Mouse (Mus musculus) heart, embryonic 14.5 days (tissue): ENCODE data around the gene Ugdh. TPM values are rescaled to one million over a fixed set of nuclear protein-coding genes. Genes with fewer than 3 reads are reported as not detected.
A peak's percentile ranks its signal among the peaks of the same experiment; 100 is the strongest.

ENCODE experiments used
- ATAC-seq: fragments of 200-750 bp; cut with Nextera tagmentation; 2 replicates; pipeline ENCODE4 v1.8.0; 2017; ENCODE audit warnings: low read depth, moderate TSS enrichment; ENCODE audit not compliant: insufficient number of reproducible peaks, insufficient read depth, low FRiP score
- H3K27ac ChIP-seq, 2 experiments: fragments of 200-500 bp in 1 of 2; fragments of 300-500 bp in 1 of 2; sonication (generic) in 1 of 2; replicated peaks in 1 of 2; 2 replicates each; pipeline ENCODE4 v1.5.1; 2012 to 2014; ENCODE audit warnings: low read depth in 2 of 2, low read length in 2 of 2, control low read depth in 1 of 2, mild to moderate bottlenecking in 1 of 2, mixed read lengths in 1 of 2; ENCODE audit not compliant: control insufficient read depth in 1 of 2, insufficient read depth in 1 of 2
- H3K27me3 ChIP-seq: fragments of 300-500 bp; sonication (generic); 2 replicates; pipeline ENCODE4 v1.6.1; 2014; ENCODE audit warnings: mild to moderate bottlenecking, low read length, control low read depth; ENCODE audit not compliant: control insufficient read depth, insufficient read depth
- H3K36me3 ChIP-seq: fragments of 300-500 bp; sonication (generic); 2 replicates; pipeline ENCODE4 v1.6.1; 2014; ENCODE audit warnings: mild to moderate bottlenecking, control low read depth, low read length, mixed read lengths; ENCODE audit not compliant: control insufficient read depth, insufficient read depth
- H3K4me1 ChIP-seq, 2 experiments: fragments of 200-500 bp in 1 of 2; fragments of 300-500 bp in 1 of 2; sonication (generic) in 1 of 2; 2 replicates each; pipeline ENCODE4 v1.6.1; 2012 to 2014; ENCODE audit warnings: low read length in 2 of 2, control low read depth in 1 of 2, mixed read lengths in 1 of 2; ENCODE audit not compliant: control insufficient read depth in 2 of 2, insufficient read depth in 2 of 2
- H3K4me2 ChIP-seq: fragments of 300-500 bp; sonication (generic); 2 replicates; pipeline ENCODE4 v1.6.1; 2014; ENCODE audit warnings: mild to moderate bottlenecking, low read length
- H3K4me3 ChIP-seq, 2 experiments: fragments of 200-500 bp in 1 of 2; fragments of 300-500 bp in 1 of 2; sonication (generic) in 1 of 2; 2 replicates each; pipeline ENCODE4 v1.5.1; 2012 to 2014; ENCODE audit warnings: low read length in 2 of 2, mild to moderate bottlenecking in 2 of 2, control low read depth in 1 of 2, low read depth in 1 of 2, moderate library complexity in 1 of 2; ENCODE audit not compliant: control insufficient read depth in 1 of 2, insufficient read depth in 1 of 2
- H3K9ac ChIP-seq: fragments of 300-500 bp; sonication (generic); 2 replicates; pipeline ENCODE4 v1.6.1; 2014; ENCODE audit warnings: mild to moderate bottlenecking, low read length
- H3K9me3 ChIP-seq: fragments of 300-500 bp; sonication (generic); 2 replicates; pipeline ENCODE4 v1.6.1; 2016; ENCODE audit warnings: low read length, control low read depth; ENCODE audit not compliant: control insufficient read depth
- WGBS: fragments of 180-500 bp; shearing (Covaris S2); extraction: QIAGEN DNeasy Blood & Tissue Kit; methylation state at CpG from one replicate; pipeline ENCODE4 v1.1.7; 2014; 5-methylcytosine and 5-hydroxymethylcytosine counted together
- polyA plus RNA-seq: library from polyadenylated mRNA; unstranded; fragments of >200 nt; fragmentation: Nextera tagmentation; extraction: Ambion mirVana; gene quantifications from 2 replicates; pipeline ENCODE4 v1.2.1, GENCODE M21; 2014

The Ugdh gene
- polyA plus RNA-seq, 1 experiment from 2014 or later: 59.8 TPM

DNA sequence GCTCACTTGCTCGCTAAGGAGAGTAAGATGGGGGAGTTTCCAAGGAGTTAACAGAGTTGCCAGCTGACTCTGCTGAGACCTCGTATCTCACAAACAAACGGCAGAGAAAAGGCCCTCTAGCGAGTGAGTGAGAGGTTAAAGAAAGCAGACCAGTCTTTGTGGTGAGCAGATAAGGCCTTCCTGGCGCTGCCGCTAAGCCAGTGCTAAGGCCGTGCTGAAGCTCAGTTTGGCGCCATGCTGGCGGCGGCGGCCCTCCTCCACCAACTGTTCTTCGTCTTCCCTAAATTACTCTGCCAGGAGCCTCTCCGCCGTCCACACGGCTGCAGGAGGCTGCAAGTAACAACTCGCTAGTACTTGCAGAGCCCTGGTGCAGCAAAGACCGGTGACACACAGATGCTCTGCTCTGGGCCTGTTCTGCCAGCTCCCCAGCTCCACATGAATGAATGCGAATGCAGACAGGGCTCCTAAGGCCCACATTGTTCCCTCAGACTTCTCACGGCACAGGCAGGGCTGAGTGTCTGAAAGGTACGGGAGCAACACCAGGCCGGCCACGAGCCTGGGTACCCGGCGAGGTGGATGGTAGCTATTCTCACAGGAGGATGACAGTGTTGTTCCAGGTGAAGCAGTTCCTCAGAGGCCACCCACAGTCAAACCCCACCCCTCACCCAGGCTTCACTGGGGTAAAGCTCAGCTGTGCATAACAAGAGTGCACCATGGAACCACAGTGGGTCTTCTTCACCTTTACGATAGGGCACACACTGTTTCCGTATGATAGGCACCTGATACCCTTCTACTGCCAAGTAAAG, 19.9 kb downstream of the Ugdh start:
- peak overlapping the region; percentile 44 for H3K9ac ChIP-seq
- 0 out of 4 replicates have a peak overlapping the region, but pooled peaks of 1 of the 2 experiments have one; percentile 2 for H3K4me3 ChIP-seq
- peak overlapping the region; percentile 95 to 97 for H3K27ac ChIP-seq
- peaks cover 76% of the 10 kb centered on the region for H3K36me3 ChIP-seq
- peaks cover 21 to 27% of the 10 kb centered on the region in 2 experiments for H3K4me1 ChIP-seq
- peak; percentile 87 for ATAC-seq
- no peaks in the 10 kb centered on the region for H3K9me3 ChIP-seq
- H3K4me2 ChIP-seq: peak overlapping the region; percentile 22
- 8% methylated on average over 26 of the region's 26 CpGs for WGBS
- H3K27me3 ChIP-seq: no peaks in the 10 kb centered on the region

DNA sequence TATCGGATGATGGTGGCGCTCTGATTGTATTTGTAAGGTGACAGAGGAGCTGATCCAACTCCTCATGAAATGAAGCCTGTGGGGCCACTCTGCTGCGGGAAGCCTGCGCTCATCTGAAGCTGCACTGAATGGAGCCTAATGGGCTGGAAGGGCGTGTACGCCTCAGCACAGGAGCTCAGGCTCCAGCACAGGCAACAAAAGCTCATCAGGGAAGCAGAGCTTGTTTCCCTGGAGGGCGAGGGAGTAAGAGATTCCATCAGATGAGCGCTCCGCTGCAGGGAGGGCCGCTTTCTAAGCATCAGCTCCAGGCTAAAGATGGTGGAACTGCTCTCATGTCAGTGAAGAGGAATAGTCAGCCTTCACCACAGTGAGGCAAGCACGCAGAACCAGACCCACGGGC, 27.8 kb downstream of the Ugdh start:
- Histone ChIP-seq H3K9ac (no peak overlapping the region), H3K9me3 (no peaks in the 10 kb centered on the region), H3K27ac (peak overlapping the region; percentile 1 to 17; a peak in 1 of 4 replicates), H3K27me3 (no peaks in the 10 kb centered on the region), H3K36me3 (peaks cover 78% of the 10 kb centered on the region), H3K4me1 (peaks cover 0 to 3% of the 10 kb centered on the region in 2 experiments; a peak in 1 of 4 replicates), H3K4me3 (no peak overlapping the region), H3K4me2 (no peak overlapping the region)
- ATAC-seq: no peak
- 57% methylated on average over 12 of the region's 12 CpGs for WGBS

- no peaks in the 10 kb centered on the region for H3K9me3 ChIP-seq
- H3K27me3 ChIP-seq: no peaks in the 10 kb centered on the region
- WGBS: 32% methylated on average over 2 of the region's 2 CpGs
- H3K4me1 ChIP-seq: no peaks in the 10 kb centered on the region
- H3K27ac ChIP-seq: no peak overlapping the region
- H3K36me3 ChIP-seq: peaks cover 85% of the 10 kb centered on the region
- no peak overlapping the region for H3K9ac ChIP-seq
- H3K4me3 ChIP-seq: no peak overlapping the region
- no peak for ATAC-seq
- H3K4me2 ChIP-seq: no peak overlapping the region
Observed at GRCm38 (mm10) chr5:65401251-65401994, 34.3 kb downstream of the Ugdh start.

GRCm38 (mm10) chr5:65394425-65394824, 41.3 kb downstream of the Ugdh start:
- Histone ChIP-seq H3K4me3 (no peak overlapping the region), H3K36me3 (peaks cover 62% of the 10 kb centered on the region), H3K27me3 (no peaks in the 10 kb centered on the region), H3K4me2 (no peak overlapping the region), H3K4me1 (peaks cover 0 to 15% of the 10 kb centered on the region in 2 experiments), H3K27ac (no peak overlapping the region), H3K9me3 (no peaks in the 10 kb centered on the region), H3K9ac (no peak overlapping the region)
- no peak for ATAC-seq
- 92% methylated on average over 7 of the region's 7 CpGs for WGBS

- H3K27me3 ChIP-seq: no peaks in the 10 kb centered on the region
- ATAC-seq: 0 out of 2 replicates have a peak, but pooled peaks have one; percentile 11
Observed at GRCm38 (mm10) chr5:65391753-65392152, 44.0 kb downstream of the Ugdh start.

DNA sequence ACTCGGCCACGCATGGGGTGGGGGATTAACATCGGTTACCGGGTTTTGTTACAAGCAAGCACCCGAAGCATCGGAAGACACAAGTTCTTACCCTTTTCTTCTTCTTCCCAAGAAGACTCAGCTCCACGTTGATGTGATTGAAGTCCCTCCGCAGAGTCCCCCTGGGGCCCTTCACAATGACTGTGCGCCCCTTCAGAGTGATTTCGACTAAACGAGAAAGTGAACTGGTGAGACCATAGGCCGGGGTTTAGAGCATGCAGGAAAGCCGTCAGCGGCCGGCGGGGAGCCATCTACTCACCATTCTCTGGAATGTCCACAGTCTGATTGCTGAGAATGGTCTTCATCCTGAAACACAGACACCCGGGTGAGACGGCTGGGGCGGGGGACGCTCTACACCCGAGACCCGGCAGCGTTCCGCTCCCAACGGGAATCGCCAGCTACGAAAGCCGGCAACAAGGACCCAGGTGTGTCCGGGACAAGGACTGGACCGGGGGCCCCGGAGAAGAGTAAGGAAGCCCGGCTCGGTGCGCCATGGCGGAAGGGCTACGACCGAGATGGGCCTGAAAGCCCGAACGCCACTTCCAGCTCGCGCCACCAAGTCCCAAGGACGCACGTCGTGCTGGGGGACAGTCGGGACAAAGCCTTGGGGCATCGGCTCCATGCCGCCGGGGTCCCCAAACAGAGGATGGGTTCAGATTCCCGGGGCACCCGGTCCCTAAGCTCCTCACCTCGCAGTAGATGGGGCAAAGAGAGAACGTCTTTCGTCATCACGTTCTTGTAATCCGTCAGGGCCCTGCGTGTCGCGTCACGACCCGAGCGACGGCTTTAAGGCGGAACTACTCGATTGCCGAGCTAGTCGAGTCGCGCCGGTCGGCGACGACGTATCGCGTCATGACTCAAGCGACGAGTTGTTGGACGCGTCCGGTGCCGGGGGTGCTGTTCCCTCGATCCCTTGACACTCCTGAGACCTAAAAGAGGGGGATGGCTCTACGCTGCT, 44.8 kb downstream of the Ugdh start, which contains the start of the genes Rpl9 and Lias:
Rpl9 (minus strand) TSS at position 797 of the 997 bp plus-strand sequence.
Lias (plus strand) TSS at position 850 of the 997 bp plus-strand sequence.
- H3K9ac ChIP-seq: peak within 1 kb of the TSS; percentile 99
- H3K4me2 ChIP-seq: peak within 1 kb of the TSS; percentile 94
- no peaks in the 10 kb centered on the region for H3K27me3 ChIP-seq
- peaks cover 0 to 20% of the 10 kb centered on the region in 2 experiments for H3K4me1 ChIP-seq
- H3K27ac ChIP-seq: peak within 1 kb of the TSS; percentile 81 to 92
- H3K4me3 ChIP-seq: peak within 1 kb of the TSS; percentile 84 to 91
- WGBS: under 1% methylated on average over 83 of the region's 83 CpGs
- ATAC-seq: peak; percentile 91
- no peaks in the 10 kb centered on the region for H3K9me3 ChIP-seq
- H3K36me3 ChIP-seq: peaks cover 54% of the 10 kb centered on the region

More at GRCm38 (mm10) chr5:65391753-65392152, 44.0 kb downstream of the Ugdh start:
- Histone ChIP-seq H3K4me3 (peak overlapping the region; percentile 76 to 84), H3K9ac (peak overlapping the region; percentile 90), H3K9me3 (no peaks in the 10 kb centered on the region), H3K4me2 (peak overlapping the region; percentile 94), H3K4me1 (peaks cover 0 to 20% of the 10 kb centered on the region in 2 experiments), H3K36me3 (peaks cover 61% of the 10 kb centered on the region), H3K27ac (peak overlapping the region; percentile 51 to 92; a peak in 2 of 4 replicates)
- 2% methylated on average over 12 of the region's 12 CpGs for WGBS
